Mouse (Mus musculus) cortical plate, adult 2 months (tissue): ENCODE results near the gene Kdm4a. TPM values are rescaled to one million over a fixed set of nuclear protein-coding genes. Genes with fewer than 3 reads are reported as not detected.

Experiments used
- H3K27ac ChIP-seq: fragments of 200-500 bp; 2 replicates; pipeline ENCODE4 v1.5.1; 2012; ENCODE audit warnings: low read length, control low read depth, inconsistent platforms; ENCODE audit not compliant: insufficient read depth
- H3K4me1 ChIP-seq: fragments of 200-500 bp; 2 replicates; pipeline ENCODE4 v1.6.1; 2011; ENCODE audit warnings: low read length; ENCODE audit not compliant: control insufficient read depth, insufficient read depth
- H3K4me3 ChIP-seq: fragments of 200-500 bp; 2 replicates; pipeline ENCODE4 v1.5.1; 2011; ENCODE audit warnings: mild to moderate bottlenecking, low read length, control low read depth; ENCODE audit not compliant: insufficient read depth
- CTCF ChIP-seq: fragments of 200-500 bp; IDR thresholded peaks from 2 replicates; pipeline ENCODE4 v1.5.1; 2011; ENCODE audit warnings: mild to moderate bottlenecking, control low read depth, low read length; ENCODE audit not compliant: insufficient read depth; ENCODE audit errors: extremely low read depth
- POLR2A ChIP-seq: fragments of 200-500 bp; IDR thresholded peaks from 2 replicates; pipeline ENCODE4 v1.6.1; 2011; ENCODE audit warnings: mild to moderate bottlenecking, low read length, control low read depth; ENCODE audit not compliant: insufficient read depth; ENCODE audit errors: extremely low read depth
- polyA plus RNA-seq: library from polyadenylated mRNA; depleted of rRNA; stranded (reverse); fragments of >200 nt; gene quantifications from 2 replicates; pipeline ENCODE4 v1.2.3, GENCODE M21; 2012

Kdm4a gene
- polyA plus RNA-seq, 1 experiment, result 35.3 TPM

GRCm38 (mm10) chr4:118131329-118131728 is 48.5 kb downstream of the Kdm4a start:
- no peak for TF ChIP-seq POLR2A
- no peak for TF ChIP-seq CTCF
- H3K4me1 ChIP-seq, result peaks cover 3% of the 10 kb centered on the region
- H3K4me3 ChIP-seq, result no peak overlapping the region
- H3K27ac ChIP-seq, result no peak overlapping the region

GRCm38 (mm10) chr4:118123030-118123704 is 56.7 kb downstream of the Kdm4a start:
- TF ChIP-seq CTCF (no peak), POLR2A (no peak)
- no peak overlapping the region for H3K27ac ChIP-seq
- H3K4me1 ChIP-seq, result 0 out of 2 replicates have a peak, but pooled peaks cover 1% of the 10 kb centered on the region
- H3K4me3 ChIP-seq, result no peak overlapping the region

GRCm38 (mm10) chr4:118122078-118122477 is 57.8 kb downstream of the Kdm4a start:
- Histone ChIP-seq H3K4me1 (0 out of 2 replicates have a peak, but pooled peaks cover 1% of the 10 kb centered on the region), H3K27ac (no peak overlapping the region), H3K4me3 (no peak overlapping the region)
- TF ChIP-seq CTCF (no peak), POLR2A (no peak)

GRCm38 (mm10) chr4:118117565-118117964 is 62.3 kb downstream of the Kdm4a start:
- Histone ChIP-seq H3K4me3 (no peak overlapping the region), H3K27ac (no peak overlapping the region), H3K4me1 (peaks cover 6% of the 10 kb centered on the region)
- TF ChIP-seq CTCF, result no peak
- no peak for TF ChIP-seq POLR2A

GRCm38 (mm10) chr4:118116098-118116497 is 63.7 kb downstream of the Kdm4a start:
- Histone ChIP-seq H3K4me1 (peaks cover 4% of the 10 kb centered on the region), H3K27ac (no peak overlapping the region), H3K4me3 (no peak overlapping the region)
- TF ChIP-seq POLR2A, result no peak
- no peak for TF ChIP-seq CTCF

- Histone ChIP-seq H3K27ac (no peak overlapping the region), H3K4me3 (no peak overlapping the region), H3K4me1 (peaks cover 4% of the 10 kb centered on the region)
- TF ChIP-seq POLR2A, result no peak
- TF ChIP-seq CTCF, result no peak
Observed at GRCm38 (mm10) chr4:118115132-118115531, 64.7 kb downstream of the Kdm4a start.

GRCm38 (mm10) chr4:118112601-118113000 is 67.2 kb downstream of the Kdm4a start:
- TF ChIP-seq POLR2A (no peak), CTCF (no peak)
- Histone ChIP-seq H3K27ac (no peak overlapping the region), H3K4me3 (no peak overlapping the region), H3K4me1 (peaks cover 4% of the 10 kb centered on the region)

- Histone ChIP-seq H3K4me1 (peaks cover 4% of the 10 kb centered on the region), H3K4me3 (no peak overlapping the region), H3K27ac (no peak overlapping the region)
- TF ChIP-seq POLR2A (no peak), CTCF (no peak)
Observed at GRCm38 (mm10) chr4:118109649-118110048, 70.2 kb downstream of the Kdm4a start.

- TF ChIP-seq POLR2A, result no peak
- TF ChIP-seq CTCF, result no peak
- peaks cover 4% of the 10 kb centered on the region for H3K4me1 ChIP-seq
Observed at GRCm38 (mm10) chr4:118108779-118109178, 71.1 kb downstream of the Kdm4a start.

More at GRCm38 (mm10) chr4:118108779-118109178, 71.1 kb downstream of the Kdm4a start:
- Histone ChIP-seq H3K27ac (no peak overlapping the region), H3K4me3 (no peak overlapping the region)
